Mouse (Mus musculus) kidney, adult 2 months (tissue): ENCODE results near the gene Tmem200b.

ENCODE experiments used
- CTCF ChIP-seq: fragments of 200-500 bp; conservative IDR thresholded peaks from 2 replicates; pipeline ENCODE4 v1.5.1; 2011; ENCODE audit warnings: low read depth, mild to moderate bottlenecking, control low read depth, low read length, moderate library complexity, mixed read lengths; ENCODE audit not compliant: insufficient read depth, insufficient read length
- POLR2A ChIP-seq: fragments of 200-500 bp; IDR thresholded peaks from one replicate; pipeline ENCODE4 v1.6.1; 2011; ENCODE audit warnings: low read depth, low read length, control low read depth

GRCm38 (mm10) chr4:131914046-131914643 lies 7.4 kb upstream of the Tmem200b start:
- TF ChIP-seq CTCF (no peak), POLR2A (no peak)
